Mouse (Mus musculus) testis, postnatal 14 days (tissue): Measurements from ENCODE around the gene Tgfb1.
A peak's percentile ranks its signal among the peaks of the same experiment; 100 is the strongest.

Experiments
- DNase-seq: peaks from one replicate; pipeline ENCODE4 v3.0.0; 2021; ENCODE audit warnings: low spot score

Tgfb1 gene

GRCm38 (mm10) chr7:25736920-25737319 is 50.1 kb downstream of the Tgfb1 start:
- no peak for DNase-seq

GRCm38 (mm10) chr7:25738277-25738676 is 51.5 kb downstream of the Tgfb1 start:
- DNase-seq: no peak

GRCm38 (mm10) chr7:25746844-25747243 is 60.0 kb downstream of the Tgfb1 start:
- no peak for DNase-seq

GRCm38 (mm10) chr7:25753076-25753475 is 66.3 kb downstream of the Tgfb1 start:
- no peak for DNase-seq

GRCm38 (mm10) chr7:25753643-25754438 is 67.0 kb downstream of the Tgfb1 start:
- peak; percentile 76 for DNase-seq

GRCm38 (mm10) chr7:25754439-25754737 is 67.6 kb downstream of the Tgfb1 start:
- no peak for DNase-seq
